Mouse (Mus musculus): ENCODE measurements around the gene Olfr392.

The Olfr392 gene

DNA sequence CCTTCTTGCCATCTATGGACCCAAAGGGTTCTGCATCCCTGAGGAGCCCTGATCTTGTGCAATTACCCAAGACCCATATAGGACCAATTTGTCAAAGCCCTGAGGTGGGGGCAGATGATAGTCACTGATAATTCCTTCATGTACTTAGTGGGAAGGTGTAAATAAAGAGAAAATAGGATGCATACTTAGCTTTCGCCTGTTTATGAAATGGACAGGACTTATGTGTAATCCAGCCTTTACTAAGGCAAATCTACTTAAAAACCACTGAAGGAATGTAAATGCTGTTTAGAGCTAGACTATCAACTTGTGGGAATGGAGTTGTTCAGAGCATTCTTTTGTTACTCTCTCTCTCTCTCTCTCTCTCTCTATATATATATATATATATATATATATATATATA lies at the start of gene Olfr392:
Olfr392 (minus strand) TSS at position 101 of the 400 bp plus-strand sequence.
- DNase-seq (ENCODE audit: low spot score): no peak

DNA sequence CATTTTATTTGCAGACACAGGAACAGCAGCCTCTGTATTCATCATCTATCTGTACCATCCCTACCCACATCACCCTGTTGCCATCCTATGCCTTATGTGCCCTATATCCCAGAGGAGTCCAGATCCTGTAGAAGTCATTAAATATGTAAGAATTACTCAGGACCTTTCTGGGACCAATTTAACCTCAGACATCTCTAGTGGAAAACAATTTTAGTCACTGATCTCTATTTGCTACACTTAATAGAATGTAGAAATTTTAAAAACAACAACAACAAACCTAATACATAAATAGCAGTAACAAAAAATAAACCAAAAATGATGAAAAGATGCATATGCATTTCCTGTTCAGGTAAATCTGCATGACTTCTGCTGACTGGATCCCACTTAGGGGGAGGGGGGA lies 34.5 kb upstream of the Olfr392 start, which contains the start of gene Olfr393:
Olfr393 (minus strand) TSS at position 101 of the 400 bp plus-strand sequence.
- DNase-seq (ENCODE audit: low spot score): no peak

DNA sequence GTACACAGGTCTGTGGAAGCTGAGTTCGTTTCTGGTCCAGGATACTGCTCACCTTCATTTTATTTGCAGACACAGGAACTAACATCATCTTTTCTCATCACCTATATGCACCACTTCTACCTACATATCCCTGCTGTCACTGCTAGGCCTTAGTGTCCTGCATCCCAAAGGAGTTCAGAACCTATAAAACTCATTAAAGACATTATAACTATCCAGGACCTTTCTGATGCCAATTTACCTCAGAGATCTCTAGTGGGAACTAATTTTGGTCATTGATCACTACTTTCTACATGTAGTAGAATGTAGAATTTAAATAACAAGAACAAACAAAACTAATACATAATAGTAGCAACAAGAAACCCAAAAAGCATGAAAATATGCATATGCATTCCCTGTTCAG lies 13.9 kb downstream of the Olfr392 start, which contains the start of gene Olfr391-ps:
Olfr391-ps (minus strand) TSS at position 101 of the 400 bp plus-strand sequence.
- DNase-seq (ENCODE audit: low spot score): no peak

DNA sequence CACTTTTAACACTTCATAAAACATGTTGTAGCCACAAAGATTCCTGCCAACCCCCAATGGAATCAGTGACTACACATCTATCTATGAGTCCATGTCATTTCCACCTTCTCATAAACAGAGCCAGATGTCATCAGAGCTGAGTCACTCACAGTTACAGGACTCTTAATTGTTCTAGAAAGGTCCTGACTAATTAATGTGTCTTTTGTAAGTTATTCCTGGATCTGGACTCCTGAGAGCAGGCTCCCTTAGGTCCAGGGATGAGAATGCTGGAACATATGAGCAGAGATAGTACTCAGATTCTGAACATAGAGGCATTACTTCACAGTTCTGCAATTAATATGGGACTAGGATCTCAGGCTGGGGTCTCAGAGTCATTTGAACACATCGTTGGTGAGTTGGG lies 34.2 kb downstream of the Olfr392 start, which contains the start of gene Olfr390:
Olfr390 (plus strand) TSS at position 301 of the 400 bp plus-strand sequence.
- no peak for DNase-seq (ENCODE audit: low spot score)

DNA sequence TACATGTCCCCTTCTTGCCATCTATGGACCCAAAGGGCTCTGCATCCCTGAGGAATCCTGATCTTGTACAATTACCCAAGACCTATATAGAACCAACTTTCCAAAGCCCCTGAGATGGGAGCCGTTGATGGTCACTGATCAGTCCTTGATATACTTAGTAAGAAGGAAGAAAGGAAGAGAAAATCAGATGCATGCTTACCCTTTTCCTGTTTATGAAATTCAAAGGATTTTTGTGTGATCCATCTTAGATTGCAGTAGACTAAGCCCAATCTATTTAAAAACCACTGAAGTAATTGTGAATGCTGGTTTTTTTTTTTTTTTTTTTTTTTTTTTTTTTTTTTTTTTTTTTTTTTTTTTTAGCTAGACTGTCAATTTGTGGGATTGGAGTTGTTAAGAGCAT lies 36.2 kb downstream of the Olfr392 start, which contains the start of gene Olfr389:
Olfr389 (minus strand) TSS at position 101 of the 400 bp plus-strand sequence.
- DNase-seq (ENCODE audit: low spot score): no peak

Data from testis, postnatal 14 days (tissue).